Mouse (Mus musculus): ENCODE data around the gene Msto1.
"Not testable (repeated sequence)": the region's sequence is repeated elsewhere in the genome, so short reads cannot be mapped to it uniquely, and the experiment has no call there.

Gene Msto1

GRCm38 (mm10) chr3:88913511-88914383 is at the start of gene Msto1:
Gene Msto1, minus strand, starts transcription at chr3:88913999.
- peak; percentile 96 for DNase-seq

DNA sequence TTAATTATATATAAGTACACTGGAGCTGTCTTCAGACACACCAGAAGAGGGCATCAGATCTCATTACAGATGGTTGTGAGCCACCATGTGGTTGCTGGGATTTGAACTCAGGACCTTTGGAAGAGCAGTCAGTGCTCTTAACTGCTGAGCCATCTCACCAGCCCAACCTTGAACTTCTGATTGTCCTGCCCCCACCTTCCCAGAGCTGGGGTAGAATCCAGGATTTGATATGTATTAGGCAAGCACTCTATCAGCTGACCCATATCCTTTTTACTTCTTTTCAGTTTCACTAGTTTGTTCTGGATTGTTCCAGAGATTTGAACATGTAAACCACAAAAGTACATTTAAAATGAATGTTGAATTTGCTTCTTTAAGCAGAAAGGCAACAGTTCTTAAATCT is 49.4 kb upstream of the Msto1 start:
- DNase-seq: not testable (repeated sequence)

- no peak for DNase-seq
Measured at GRCm38 (mm10) chr3:88953736-88954135, 39.9 kb upstream of the Msto1 start.

DNA sequence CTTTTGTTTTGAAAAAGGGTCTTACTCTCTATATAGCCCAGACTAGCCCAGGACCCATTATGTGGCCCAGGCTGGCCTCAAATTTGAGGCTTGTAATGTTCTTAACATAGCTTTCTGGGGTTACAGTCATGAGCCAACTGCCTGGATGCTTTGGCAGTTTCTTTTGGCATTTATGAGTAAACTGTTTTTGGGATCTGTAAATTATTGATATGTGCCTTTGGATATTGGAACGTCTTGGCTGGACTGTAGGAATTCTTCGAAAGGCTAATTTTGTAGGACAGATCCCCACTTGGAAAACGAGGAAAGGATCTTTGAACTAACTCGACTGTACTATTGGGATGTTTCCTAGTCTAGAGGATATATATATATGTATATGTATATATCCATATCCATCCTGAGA is 39.4 kb upstream of the Msto1 start:
- DNase-seq: no peak

DNA sequence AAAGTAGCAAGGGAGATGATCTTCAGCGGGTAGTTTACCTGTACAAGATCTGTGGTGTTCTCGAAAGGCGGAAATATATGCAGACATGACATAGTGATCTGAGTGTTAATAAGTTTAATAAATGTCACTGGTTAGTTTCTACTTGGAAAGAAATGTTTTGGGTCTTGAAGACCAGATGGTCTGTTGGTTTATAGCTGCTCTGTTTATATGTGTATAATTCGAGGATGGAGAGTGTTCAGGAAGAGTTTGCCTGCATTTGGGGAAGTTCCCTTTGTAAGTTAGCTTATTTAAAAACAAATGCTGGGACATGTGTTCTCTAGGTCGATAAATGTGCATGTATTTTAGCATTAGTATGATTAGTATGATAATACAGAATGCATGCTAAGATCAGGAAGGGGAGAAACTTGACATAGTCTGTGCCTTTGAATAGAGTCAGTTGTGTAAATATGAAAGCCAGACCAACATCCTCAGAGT is 37.6 kb upstream of the Msto1 start:
- DNase-seq: no peak

DNA sequence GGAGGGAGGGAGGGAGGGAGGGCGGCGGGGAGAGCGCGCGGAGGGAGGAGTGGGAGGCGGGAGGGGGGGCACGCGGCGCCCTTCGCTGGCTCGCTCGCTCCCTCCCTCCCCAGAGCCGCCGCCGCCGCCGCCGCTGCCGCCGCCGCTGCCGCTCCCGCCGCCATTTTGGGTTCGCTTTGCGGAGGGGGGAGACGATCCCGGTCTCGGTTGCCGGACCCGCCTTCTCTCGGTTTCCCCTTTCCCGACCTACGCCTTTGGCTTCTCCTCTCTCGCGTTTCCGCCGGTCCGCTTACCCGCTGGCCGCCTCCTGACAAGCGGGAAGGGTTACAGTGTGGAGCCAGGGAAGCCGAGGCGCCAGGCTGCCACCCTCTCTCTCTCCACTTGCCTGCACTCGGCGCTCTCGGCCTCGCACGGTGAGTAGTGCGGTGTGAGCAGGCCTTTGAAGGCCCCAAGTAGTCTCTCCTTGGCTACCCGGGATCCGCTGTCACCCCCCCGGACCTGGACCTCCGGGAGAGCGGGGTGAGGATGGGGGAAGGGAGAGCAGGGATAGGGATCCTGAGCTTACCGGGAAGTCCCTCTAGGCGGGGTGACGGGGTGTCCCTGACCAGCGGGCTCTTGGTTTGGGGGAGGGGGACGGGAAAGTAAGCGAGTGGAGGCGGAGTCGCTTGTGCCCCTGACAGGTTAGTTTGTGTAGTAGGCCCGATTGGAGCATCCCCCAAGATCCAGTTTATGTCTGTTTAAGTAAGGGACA is 37.0 kb upstream of the Msto1 start, which contains the start of the genes Ash1l and Dap3:
Ash1l (plus strand) TSS at position 47 of the 751 bp plus-strand sequence.
Dap3 (minus strand) TSS at position 606 of the 751 bp plus-strand sequence.
- peak; percentile 68 for DNase-seq

DNA sequence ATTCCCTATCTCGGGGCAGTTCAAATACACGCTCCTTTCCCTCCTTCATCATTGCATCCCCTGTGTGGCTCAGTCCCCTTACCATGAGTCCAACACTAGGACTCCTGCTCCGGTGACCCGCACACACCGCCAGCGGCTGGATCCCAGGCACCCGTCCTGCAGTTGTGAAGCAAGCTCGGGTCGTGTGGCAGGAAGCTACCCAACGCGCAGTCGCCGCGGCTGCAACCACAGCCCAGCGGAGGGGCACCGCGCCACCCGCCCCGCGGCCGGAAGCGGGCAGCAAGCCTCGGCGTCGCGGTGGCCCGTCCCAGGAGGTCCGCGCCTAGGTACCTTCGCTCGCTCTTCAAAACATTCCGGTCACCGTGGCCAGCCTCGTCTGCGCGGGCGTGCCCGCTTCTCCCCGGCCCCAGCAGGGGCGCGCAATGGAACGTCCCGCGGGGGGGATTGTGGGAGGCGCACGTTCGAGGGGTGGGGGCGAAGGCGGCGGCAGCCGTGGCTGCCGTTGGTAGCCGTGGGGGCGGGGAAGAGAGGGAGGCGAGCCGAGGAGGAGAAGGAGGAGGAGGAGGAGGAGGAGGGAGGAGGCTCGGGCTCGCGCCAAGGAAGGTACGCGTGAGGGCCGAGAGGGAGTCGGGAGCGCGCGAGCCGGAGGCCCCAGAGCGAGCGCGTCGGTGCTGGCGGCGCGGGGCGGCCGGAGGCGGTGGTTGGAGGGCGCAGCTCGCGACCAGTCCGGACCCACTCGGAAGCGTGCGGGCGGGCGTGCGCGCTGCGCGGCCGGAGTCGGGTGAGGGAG is 36.2 kb upstream of the Msto1 start:
- peak; percentile 87 for DNase-seq

GRCm38 (mm10) chr3:88944109-88944508 is 30.3 kb upstream of the Msto1 start:
- no peak for DNase-seq

DNA sequence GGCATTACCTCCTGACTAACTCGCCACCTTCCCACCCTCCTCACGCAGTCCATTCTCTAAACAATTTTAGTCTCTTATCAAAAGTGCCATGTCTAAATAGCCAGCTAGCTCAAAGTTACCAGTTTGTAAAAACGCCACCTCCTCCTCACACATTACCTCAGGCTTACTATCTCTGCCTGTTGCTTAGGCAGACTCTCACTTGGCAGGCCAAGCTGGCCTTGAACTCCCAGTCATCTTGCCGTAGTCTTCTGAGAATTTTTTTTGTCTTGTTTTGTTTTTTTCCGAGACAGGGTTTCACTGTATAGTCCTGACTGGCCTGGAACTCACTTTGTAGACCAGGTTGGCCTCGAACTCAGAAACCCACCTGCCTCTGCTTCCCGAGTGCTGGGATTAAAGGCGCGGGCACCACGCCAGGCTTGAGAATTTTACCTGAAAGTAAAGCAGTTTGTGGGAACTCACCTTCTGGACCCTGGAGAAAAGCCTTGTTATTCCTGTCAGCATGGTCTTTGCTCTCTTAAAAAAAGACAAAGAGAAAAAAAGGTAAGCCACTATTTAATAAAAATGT is 28.6 kb upstream of the Msto1 start:
- no peak for DNase-seq

GRCm38 (mm10) chr3:88939749-88940148 is 25.9 kb upstream of the Msto1 start:
- DNase-seq: no peak

DNA sequence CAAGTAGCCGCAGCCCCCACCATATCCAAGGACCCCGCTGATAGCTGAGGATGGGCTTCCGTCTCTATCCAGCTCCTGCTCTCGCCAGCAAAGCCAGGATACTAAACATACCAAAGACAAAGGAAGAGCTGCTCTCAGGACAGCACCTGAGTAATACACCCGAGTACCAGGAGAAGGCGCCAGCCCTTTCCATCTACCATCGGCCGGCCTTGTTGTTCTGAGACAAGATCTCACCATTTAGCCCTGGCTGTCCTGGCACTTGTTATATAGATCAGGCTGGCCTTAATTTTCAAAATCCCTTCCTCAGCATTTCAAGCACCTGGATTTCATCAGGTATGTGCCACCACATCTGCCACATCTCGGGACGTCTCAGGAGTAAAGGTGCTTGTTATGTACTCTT is 25.3 kb upstream of the Msto1 start:
- no peak for DNase-seq

DNA sequence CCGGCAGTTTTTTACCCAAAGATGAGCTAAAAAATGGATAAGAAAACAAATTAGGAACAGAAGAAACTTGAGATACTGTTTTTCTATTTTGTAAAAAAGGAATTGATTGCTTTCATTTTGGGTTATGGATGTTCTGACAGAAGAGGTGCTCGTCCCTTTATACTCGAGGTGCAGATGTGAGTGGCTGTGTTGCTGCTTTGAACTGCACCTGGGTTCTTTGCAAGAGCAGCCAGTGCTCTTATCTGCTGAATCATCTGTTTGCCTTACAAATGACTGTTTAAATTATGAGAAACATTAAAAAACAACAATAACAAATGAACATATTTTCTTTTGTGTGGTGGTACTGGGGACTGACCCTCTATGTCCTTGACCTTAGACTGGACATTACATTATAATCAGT is 15.7 kb upstream of the Msto1 start:
- no peak for DNase-seq

DNA sequence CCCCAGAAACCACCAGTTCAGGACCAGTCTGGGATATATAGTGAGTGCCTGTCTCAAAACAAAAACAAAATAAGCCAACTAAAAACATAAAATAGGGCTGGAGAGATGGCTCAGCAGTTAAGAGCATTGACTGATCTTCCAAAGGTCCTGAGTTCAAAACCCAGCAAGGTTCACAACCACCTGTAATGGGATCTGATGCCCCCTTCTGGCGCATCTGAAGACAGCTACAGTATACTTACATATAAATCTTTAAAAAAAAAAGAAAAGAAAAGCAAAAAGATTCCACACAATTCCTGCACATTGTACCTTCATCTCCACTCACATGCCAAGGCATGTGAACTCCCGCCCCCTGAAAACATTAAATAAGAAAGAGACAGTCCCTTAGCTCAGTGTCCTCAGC is 11.9 kb upstream of the Msto1 start:
- DNase-seq: no peak

DNA sequence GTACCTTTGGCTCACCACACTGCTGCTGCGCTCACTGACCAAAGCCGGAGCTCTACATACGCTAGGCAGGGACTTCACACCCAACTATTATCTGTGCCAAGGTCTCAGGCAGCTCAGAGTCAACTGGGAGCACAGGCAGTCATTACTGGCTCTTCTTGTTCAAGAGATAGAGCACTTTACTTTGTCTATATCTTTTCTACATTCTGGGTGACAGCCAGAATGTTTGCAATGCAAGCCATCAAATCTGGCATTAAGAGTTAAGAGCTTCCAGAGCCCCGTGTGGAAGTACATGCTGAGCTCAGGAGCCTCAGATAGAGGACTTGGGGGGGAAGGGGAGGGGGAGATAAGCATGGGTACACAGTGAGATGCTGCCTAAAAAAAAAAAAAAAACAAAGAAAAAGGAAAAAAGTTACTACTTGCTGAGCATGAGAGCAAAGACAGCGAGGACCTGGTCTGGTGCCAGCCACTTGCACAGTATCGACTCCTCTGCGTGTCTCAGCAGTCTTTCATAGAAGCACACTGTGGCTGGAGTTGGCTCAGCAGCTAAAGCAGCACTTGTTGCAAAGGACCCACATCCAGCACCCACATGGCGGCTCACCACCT is 10.3 kb upstream of the Msto1 start:
- DNase-seq: peak; percentile 23

- DNase-seq: no peak
Measured at GRCm38 (mm10) chr3:88921411-88921810, 7.6 kb upstream of the Msto1 start.

DNA sequence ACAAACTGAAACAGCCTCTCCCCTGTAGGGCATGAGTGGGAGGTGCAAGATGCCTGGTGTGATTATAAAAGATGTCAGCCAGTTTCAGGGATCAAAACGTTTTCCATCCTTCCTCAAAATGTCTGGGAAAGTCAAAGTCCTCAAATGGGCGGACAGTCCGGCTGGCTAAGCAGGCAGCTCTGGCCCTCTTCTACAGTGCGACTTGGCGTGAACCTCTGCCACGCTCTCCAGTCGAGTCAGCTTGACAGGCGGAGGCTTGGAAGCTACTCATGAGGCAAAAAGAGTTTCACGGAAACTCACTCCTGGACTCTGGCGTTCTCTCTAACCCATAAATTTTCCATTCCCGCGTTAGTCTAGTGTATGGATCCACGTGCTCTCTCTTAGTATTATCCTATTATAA is 5.2 kb upstream of the Msto1 start:
- no peak for DNase-seq

- no peak for DNase-seq
Measured at GRCm38 (mm10) chr3:88914384-88914810, 598 bp upstream of the Msto1 start.

DNA sequence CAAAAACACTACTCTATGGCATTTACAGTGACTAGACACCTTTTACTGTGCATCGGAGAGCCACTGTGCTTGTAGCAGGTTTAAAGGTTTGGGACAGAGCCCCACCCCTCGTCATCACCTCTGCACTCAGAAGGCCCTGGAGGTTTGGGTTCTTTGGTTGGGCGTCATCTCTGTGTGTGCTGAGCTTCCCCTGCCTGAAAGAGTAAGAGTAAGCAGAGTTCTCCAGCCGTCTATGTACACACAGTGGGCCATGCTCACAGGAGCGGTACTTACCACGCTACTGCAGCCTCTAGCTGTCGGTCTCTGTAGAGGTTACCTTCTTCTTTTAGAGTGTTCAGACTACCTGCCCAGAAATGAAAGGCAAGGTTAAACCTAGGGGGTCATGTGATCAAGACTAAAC is 1.2 kb downstream of the Msto1 start:
- DNase-seq: no peak

- no peak for DNase-seq
Measured at GRCm38 (mm10) chr3:88906393-88907159, 7.2 kb downstream of the Msto1 start.

- no peak for DNase-seq
Measured at GRCm38 (mm10) chr3:88905741-88906140, 8.1 kb downstream of the Msto1 start.

GRCm38 (mm10) chr3:88905209-88905608 is 8.6 kb downstream of the Msto1 start:
- DNase-seq: peak; percentile 40

Data from right cerebral cortex, adult 18-20 months (tissue).